ENCODE assay signal across 14 mouse cellular contexts in the genomic region with DNA sequence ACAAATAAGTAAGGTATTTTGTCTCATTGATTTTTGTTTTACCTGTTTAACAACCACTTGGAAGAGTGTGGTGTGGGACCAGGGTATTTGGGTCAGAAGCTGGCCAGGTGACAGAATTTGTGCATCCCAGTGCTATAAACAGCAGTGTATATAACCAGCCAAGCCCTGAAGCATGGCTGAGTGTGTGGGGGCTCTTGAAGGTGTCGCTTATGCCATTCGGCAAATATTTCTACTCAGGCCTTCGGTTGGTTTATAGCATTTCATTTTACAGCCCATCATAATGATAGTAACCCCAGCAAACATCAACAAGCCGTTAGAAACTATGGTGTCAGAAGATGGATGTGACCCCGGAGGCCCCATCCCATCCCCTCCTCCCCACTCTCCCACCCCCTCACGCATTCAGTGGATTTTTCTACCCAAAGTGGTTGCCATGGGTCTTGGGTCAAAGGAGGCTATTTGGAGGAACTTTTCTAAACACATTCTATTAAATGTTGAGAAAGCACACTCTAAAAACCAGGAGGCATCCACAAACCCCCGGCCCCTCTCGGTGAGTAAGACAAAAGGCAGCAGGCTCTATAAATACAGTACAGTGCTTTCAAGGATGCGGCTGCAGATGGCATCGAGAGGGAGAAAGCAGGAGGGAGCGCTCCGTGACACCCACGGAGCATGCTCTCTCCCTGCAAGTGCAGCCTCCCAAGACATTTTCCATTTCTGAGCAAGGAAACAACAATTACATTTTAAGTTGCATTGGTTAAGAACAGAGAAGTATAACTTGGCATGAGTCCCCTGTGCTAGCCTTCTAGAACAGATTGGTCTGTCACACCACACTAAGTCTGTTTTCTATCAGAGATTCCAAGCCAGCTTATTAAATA.
A peak's percentile ranks its signal among the peaks of the same experiment; 100 is the strongest.
DNase-seq lines count a peak whose midpoint lies in the region; ATAC-seq lines count a peak whose summit lies in the region.
"Had no signal": no experiment of that assay in that cellular context is flagged by ENCODE, and none has a peak within 500 bp of the region (broad histone marks: within the 10 kb centered on the region; RNA-seq: fewer than 3 reads in every experiment).

No protein-coding gene starts in this region.

- no peaks in the 10 kb centered on the region for H3K36me3 ChIP-seq in heart, embryonic 16.5 days (ENCODE audit: control insufficient read depth, insufficient read depth)
- H3K36me3 ChIP-seq in heart, embryonic 11.5 days (ENCODE audit: control insufficient read depth, insufficient read depth, low read length): no peaks in the 10 kb centered on the region
- H3K36me3 ChIP-seq in embryonic facial prominence, embryonic 14.5 days (ENCODE audit: control insufficient read depth, insufficient read depth, low read length): no peaks in the 10 kb centered on the region
- H3K36me3 ChIP-seq: heart, embryonic 10.5 days had no signal

- peak; percentile 79 for DNase-seq in embryonic facial prominence, embryonic 14.5 days (ENCODE audit: low spot score)
- peak; percentile 22 to 51 for DNase-seq in layer of hippocampus, postnatal 14 days (ENCODE audit: low spot score in 2 of 2)
- DNase-seq in lung, postnatal 36 days: peak; percentile 64
- no peak for DNase-seq in cerebellum, adult 8-10 months
- DNase-seq in kidney, adult 11 months: no peak
- DNase-seq: adrenal gland, adult 8-10 months; cerebellum, adult 18-20 months; thymus, postnatal 14 days had no signal

- peaks cover 2% of the 10 kb centered on the region; the same call in 1 of the 2 replicates for H3K27me3 ChIP-seq in heart, embryonic 16.5 days (ENCODE audit: control insufficient read depth, insufficient read depth, low read length)
- H3K27me3 ChIP-seq in heart, embryonic 11.5 days (ENCODE audit: control insufficient read depth, insufficient read depth, low read length): no peaks in the 10 kb centered on the region
- no peaks in the 10 kb centered on the region for H3K27me3 ChIP-seq in embryonic facial prominence, embryonic 14.5 days (replicated peaks; ENCODE audit: control insufficient read depth, insufficient read depth, low read length)

- no peak overlapping the region for H3K9ac ChIP-seq in heart, embryonic 16.5 days (ENCODE audit: low read length)
- no peak overlapping the region for H3K9ac ChIP-seq in heart, embryonic 11.5 days (ENCODE audit: low read depth, low read length)
- H3K9ac ChIP-seq in embryonic facial prominence, embryonic 14.5 days (ENCODE audit: low read depth, low read length): no peak overlapping the region

- WGBS in heart, embryonic 16.5 days: 65% methylated on average over 13 of the region's 13 CpGs
- 67% methylated on average over 13 of the region's 13 CpGs for WGBS in heart, embryonic 11.5 days (ENCODE audit: insufficient replicate concordance)
- WGBS in embryonic facial prominence, embryonic 14.5 days: 66% methylated on average over 13 of the region's 13 CpGs

- no peak overlapping the region for H3K4me3 ChIP-seq in heart, embryonic 16.5 days (ENCODE audit: low read length)
- no peak overlapping the region for H3K4me3 ChIP-seq in heart, embryonic 11.5 days (ENCODE audit: low read depth, low read length)
- H3K4me3 ChIP-seq in embryonic facial prominence, embryonic 14.5 days (ENCODE audit: low read depth, low read length): no peak overlapping the region
- H3K4me3 ChIP-seq: heart, embryonic 10.5 days had no signal

- H3K4me1 ChIP-seq in heart, embryonic 16.5 days (ENCODE audit: control insufficient read depth, insufficient read depth, low read length): peaks cover under 1% of the 10 kb centered on the region
- H3K4me1 ChIP-seq in heart, embryonic 11.5 days (ENCODE audit: control insufficient read depth, insufficient read depth, low read length): peaks cover 7% of the 10 kb centered on the region; the same call in 1 of the 2 replicates
- peaks cover 4% of the 10 kb centered on the region; the same call in 1 of the 2 replicates for H3K4me1 ChIP-seq in embryonic facial prominence, embryonic 14.5 days (ENCODE audit: control insufficient read depth, insufficient read depth, low read length)

- no peak overlapping the region for H3K4me2 ChIP-seq in heart, embryonic 16.5 days (ENCODE audit: low read depth, low read length)
- no peak overlapping the region for H3K4me2 ChIP-seq in heart, embryonic 11.5 days
- no peak overlapping the region for H3K4me2 ChIP-seq in embryonic facial prominence, embryonic 14.5 days (ENCODE audit: low read depth, low read length)

- H3K27ac ChIP-seq in heart, embryonic 16.5 days (ENCODE audit: low read length): peak overlapping the region; percentile 11; the same call in 1 of the 2 replicates
- no peak overlapping the region for H3K27ac ChIP-seq in heart, embryonic 11.5 days (ENCODE audit: low read depth, low read length)
- H3K27ac ChIP-seq in embryonic facial prominence, embryonic 14.5 days (replicated peaks; ENCODE audit: low read depth, low read length): no peak overlapping the region
- H3K27ac ChIP-seq: heart, embryonic 10.5 days had no signal

- ATAC-seq in heart, embryonic 16.5 days (replicated peaks; ENCODE audit: extremely low read depth, insufficient read depth, low FRiP score): no peak
- ATAC-seq in heart, embryonic 11.5 days (replicated peaks; ENCODE audit: insufficient number of reproducible peaks, low FRiP score, low TSS enrichment): no peak
- ATAC-seq in embryonic facial prominence, embryonic 14.5 days (ENCODE audit: low read depth): no peak
- ATAC-seq in megakaryocyte, adult 5-6 weeks (ENCODE audit: poor library complexity, severe bottlenecking): no peak
- ATAC-seq: forebrain, embryonic 16.5 days; hindbrain, embryonic 16.5 days had no signal

- H3K9me3 ChIP-seq in heart, embryonic 16.5 days (replicated peaks; ENCODE audit: control insufficient read depth, low read length): no peaks in the 10 kb centered on the region
- H3K9me3 ChIP-seq in heart, embryonic 11.5 days (replicated peaks; ENCODE audit: control insufficient read depth, low read length): no peaks in the 10 kb centered on the region
- H3K9me3 ChIP-seq in embryonic facial prominence, embryonic 14.5 days (ENCODE audit: control insufficient read depth, low read length): no peaks in the 10 kb centered on the region
- H3K9me3 ChIP-seq: heart, embryonic 10.5 days had no signal

Comparison
In these comparisons a context has a peak if more than half of its experiments do, and no peak if none do; other contexts are left out.
1. DNase-seq: peak in embryonic facial prominence, embryonic 14.5 days (single experiment), layer of hippocampus, postnatal 14 days (2 of 2) and lung, postnatal 36 days (single experiment); none in cerebellum, adult 8-10 months (single experiment) and kidney, adult 11 months (single experiment).